In genomic region chr12:85437172-85437876, GRCm38 (mm10) we compare ENCODE assay signal across 8 mouse cellular contexts. TPM values are rescaled to one million over a fixed set of nuclear protein-coding genes. Genes with fewer than 3 reads are reported as not detected.
A peak's percentile ranks its signal among the peaks of the same experiment; 100 is the strongest.
DNase-seq lines count a peak whose midpoint lies in the region; ATAC-seq and TF ChIP-seq lines count a peak whose summit lies in the region.

No protein-coding gene starts in this region.

- H3K9me3 ChIP-seq in intestine, postnatal 0 days (ENCODE audit: control insufficient read depth): no peaks in the 10 kb centered on the region

- WGBS in intestine, postnatal 0 days: 62% methylated on average over 17 of the region's 17 CpGs

- peak; percentile 37 for DNase-seq in kidney, postnatal 10 days
- no peak for DNase-seq in kidney, adult 11 months
- DNase-seq in cerebellum, adult 8-10 months: peak; percentile 58
- DNase-seq in gastrocnemius, postnatal 36 days: peak; percentile 48 to 61
- DNase-seq in retina, postnatal 1 day: peak; percentile 34
- DNase-seq in thymus, postnatal 10 days (ENCODE audit: low spot score in 2 of 2): no peak
- no peak for DNase-seq in spleen, adult 18-20 months

- TF ChIP-seq CTCF in intestine, postnatal 0 days (IDR thresholded peaks at IDR 0.05; ENCODE audit: low read depth): 0 out of 2 replicates have a peak, but pooled peaks have one; percentile 24

- no peak overlapping the region for H3K4me2 ChIP-seq in intestine, postnatal 0 days (replicated peaks; ENCODE audit: low read depth)

- H3K27ac ChIP-seq in intestine, postnatal 0 days (ENCODE audit: low read depth, low read length): peak overlapping the region; percentile 62

- ATAC-seq in intestine, postnatal 0 days: no peak

- H3K36me3 ChIP-seq in intestine, postnatal 0 days (ENCODE audit: control insufficient read depth, insufficient read depth): no peaks in the 10 kb centered on the region

- intact Hi-C loops in gastrocnemius, postnatal 36 days (cut with DNase I): loop anchor here (2.0 kb wide), 1 partner anchor 35 kb away; the partner anchor contains the start of gene Fos

- H3K4me1 ChIP-seq in intestine, postnatal 0 days (replicated peaks; ENCODE audit: control insufficient read depth, insufficient read depth, low read length): 0 out of 2 replicates have a peak, but pooled peaks cover 5% of the 10 kb centered on the region

- no peak overlapping the region; the same call in 1 of the 2 replicates for H3K9ac ChIP-seq in intestine, postnatal 0 days (ENCODE audit: low read depth, low read length)

- H3K27me3 ChIP-seq in intestine, postnatal 0 days (replicated peaks; ENCODE audit: control insufficient read depth, insufficient read depth, low read length): no peaks in the 10 kb centered on the region

- H3K4me3 ChIP-seq in intestine, postnatal 0 days (ENCODE audit: low read depth, low read length): no peak overlapping the region

RNA-seq across cellular contexts. Expression of gene Fos, which starts 36.4 kb away (rescaled TPM):
- total RNA-seq in gastrocnemius, postnatal 36 days (2021): 10 to 100 TPM in 1 of 2 experiments, 1 to 10 TPM in 1; 7.2 to 13.7 TPM
- 22.4 and 27.1 TPM in 2 replicates for polyA plus RNA-seq in intestine, postnatal 0 days (2015; fragmentation: Nextera tagmentation; extraction: Ambion mirVana)

Comparison
In these comparisons a context has a peak if more than half of its experiments do, and no peak if none do; other contexts are left out.
1. DNase-seq: peak in kidney, postnatal 10 days (single experiment), cerebellum, adult 8-10 months (single experiment), gastrocnemius, postnatal 36 days (2 of 2) and retina, postnatal 1 day (single experiment); none in kidney, adult 11 months (single experiment), thymus, postnatal 10 days (0 of 2) and spleen, adult 18-20 months (0 of 2).